Mouse (Mus musculus): ENCODE results near the gene Pts.

Gene Pts

DNA sequence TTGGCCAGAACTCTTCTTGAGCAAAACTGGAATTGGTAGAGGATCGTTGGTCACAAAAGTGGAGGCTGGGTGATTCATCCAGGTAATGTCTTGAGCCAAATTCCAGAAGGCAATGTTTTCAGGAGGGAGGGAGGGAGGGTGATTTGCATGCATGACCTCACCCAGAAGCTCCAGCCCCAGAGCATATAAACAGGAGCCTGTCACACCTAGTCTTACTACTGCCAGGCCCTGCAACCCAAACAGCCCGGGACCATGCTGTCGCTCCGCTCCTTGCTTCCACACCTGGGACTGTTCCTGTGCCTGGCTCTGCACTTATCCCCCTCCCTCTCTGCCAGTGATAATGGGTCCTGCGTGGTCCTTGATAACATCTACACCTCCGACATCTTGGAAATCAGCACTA, 34.2 kb downstream of the Pts start, which contains the start of gene Plet1:
Gene Plet1, plus strand, starts transcription at position 215 of the 400 bp plus-strand sequence.
- TF ChIP-seq CTCF (conservative IDR thresholded peaks at IDR 0.05; ENCODE audit: low read length) (no peak), NANOG (IDR thresholded peaks at IDR 0.05; ENCODE audit: borderline replicate concordance, low read length) (no peak), POU5F1 (IDR thresholded peaks at IDR 0.05; ENCODE audit: borderline replicate concordance, low read length) (no peak)
- Histone ChIP-seq H3K27me3 (ENCODE audit: insufficient read depth, low read length) (no peaks in the 10 kb centered on the region), H3K4me1 (replicated peaks; ENCODE audit: low read depth, low read length) (peaks cover 57% of the 10 kb centered on the region), H3K9me3 (ENCODE audit: low read length) (no peaks in the 10 kb centered on the region), H3K4me3 (replicated peaks; ENCODE audit: low read length) (peak within 1 kb of the TSS; percentile 53), H3K36me3 (ENCODE audit: insufficient read depth, low read length) (0 out of 2 replicates have a peak, but pooled peaks cover 5% of the 10 kb centered on the region)

DNA sequence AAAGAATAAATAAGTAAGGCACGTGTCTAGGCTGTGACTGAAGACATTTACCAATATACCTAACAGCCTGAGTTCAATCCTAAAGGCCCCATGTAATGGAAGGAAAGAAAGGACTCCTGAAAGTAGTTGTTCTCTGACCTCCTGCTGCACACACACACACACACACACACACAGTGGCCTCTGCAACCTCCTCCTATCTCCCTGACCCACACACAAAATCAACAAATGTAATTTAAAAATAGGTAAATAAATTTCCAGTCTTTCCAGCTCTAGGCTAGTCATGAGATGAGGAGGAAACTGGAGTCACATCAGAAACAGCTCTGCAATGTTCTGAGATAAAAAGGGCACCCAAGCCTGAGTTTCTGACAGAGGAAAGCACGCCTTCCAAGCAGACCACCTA, 34.7 kb downstream of the Pts start:
- TF ChIP-seq NANOG (IDR thresholded peaks at IDR 0.05; ENCODE audit: borderline replicate concordance, low read length) (no peak), CTCF (conservative IDR thresholded peaks at IDR 0.05; ENCODE audit: low read length) (no peak), POU5F1 (IDR thresholded peaks at IDR 0.05; ENCODE audit: borderline replicate concordance, low read length) (no peak)

DNA sequence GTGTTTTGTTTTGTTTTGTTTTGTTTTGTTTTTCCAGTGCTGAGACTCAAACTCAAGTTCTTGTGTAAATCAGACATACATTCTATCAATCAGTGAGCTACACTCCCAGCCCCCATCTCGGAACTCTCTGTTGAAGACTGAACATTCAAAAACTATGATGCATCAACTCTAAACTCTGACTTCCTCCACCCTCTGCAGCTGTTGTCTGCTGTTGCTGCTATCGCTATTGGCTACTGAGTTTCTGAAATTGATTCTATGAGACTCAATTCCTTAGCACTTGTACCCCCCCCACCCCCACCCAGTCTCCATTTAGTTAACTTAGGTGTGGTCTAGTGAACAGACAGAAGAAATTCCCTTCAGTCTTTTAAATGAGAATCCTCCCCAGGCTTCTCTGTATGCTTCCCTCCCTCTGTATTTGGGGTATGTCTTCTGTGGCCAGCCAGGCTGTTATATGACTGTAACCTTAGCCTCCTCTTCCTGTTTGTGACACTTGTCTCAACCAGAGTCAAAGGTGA, 36.9 kb downstream of the Pts start:
- Histone ChIP-seq H3K9me3 (ENCODE audit: low read length) (no peaks in the 10 kb centered on the region), H3K36me3 (ENCODE audit: insufficient read depth, low read length) (no peaks in the 10 kb centered on the region), H3K4me1 (replicated peaks; ENCODE audit: low read depth, low read length) (peaks cover 51% of the 10 kb centered on the region), H3K4me3 (replicated peaks; ENCODE audit: low read length) (no peak overlapping the region), H3K27me3 (ENCODE audit: insufficient read depth, low read length) (no peaks in the 10 kb centered on the region)
- TF ChIP-seq NANOG (IDR thresholded peaks at IDR 0.05; ENCODE audit: borderline replicate concordance, low read length) (no peak), POU5F1 (IDR thresholded peaks at IDR 0.05; ENCODE audit: borderline replicate concordance, low read length) (no peak), CTCF (conservative IDR thresholded peaks at IDR 0.05; ENCODE audit: low read length) (no peak)

More for the DNA sequence above, 34.7 kb downstream of the Pts start:
- Histone ChIP-seq H3K36me3 (ENCODE audit: insufficient read depth, low read length) (no peaks in the 10 kb centered on the region), H3K27me3 (ENCODE audit: insufficient read depth, low read length) (no peaks in the 10 kb centered on the region), H3K4me3 (replicated peaks; ENCODE audit: low read length) (no peak overlapping the region), H3K9me3 (ENCODE audit: low read length) (no peaks in the 10 kb centered on the region), H3K4me1 (replicated peaks; ENCODE audit: low read depth, low read length) (peaks cover 57% of the 10 kb centered on the region)

DNA sequence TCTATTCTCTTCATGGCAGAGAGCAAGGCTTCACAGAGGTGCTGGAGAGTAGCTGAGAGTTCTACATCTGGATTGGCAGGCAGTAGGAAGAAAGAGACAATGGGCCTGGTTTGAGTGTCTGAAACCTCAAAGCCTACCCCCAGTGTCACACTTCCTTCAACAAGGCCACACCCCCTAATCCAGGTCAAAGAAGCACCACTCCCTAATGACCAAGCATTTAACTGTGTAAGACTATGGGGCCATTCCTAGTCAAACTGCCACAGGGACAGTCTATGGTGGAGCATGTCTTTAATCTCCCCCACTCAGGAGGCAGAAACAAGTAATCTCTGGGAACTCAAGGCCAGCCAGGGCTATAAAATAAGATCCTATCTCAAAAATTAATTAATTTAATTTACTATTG, 37.7 kb downstream of the Pts start:
- Histone ChIP-seq H3K4me3 (replicated peaks; ENCODE audit: low read length) (no peak overlapping the region), H3K9me3 (ENCODE audit: low read length) (no peaks in the 10 kb centered on the region), H3K36me3 (ENCODE audit: insufficient read depth, low read length) (no peaks in the 10 kb centered on the region), H3K4me1 (replicated peaks; ENCODE audit: low read depth, low read length) (peaks cover 45% of the 10 kb centered on the region), H3K27me3 (ENCODE audit: insufficient read depth, low read length) (no peaks in the 10 kb centered on the region)
- TF ChIP-seq NANOG (IDR thresholded peaks at IDR 0.05; ENCODE audit: borderline replicate concordance, low read length) (no peak), POU5F1 (IDR thresholded peaks at IDR 0.05; ENCODE audit: borderline replicate concordance, low read length) (no peak), CTCF (conservative IDR thresholded peaks at IDR 0.05; ENCODE audit: low read length) (no peak)

DNA sequence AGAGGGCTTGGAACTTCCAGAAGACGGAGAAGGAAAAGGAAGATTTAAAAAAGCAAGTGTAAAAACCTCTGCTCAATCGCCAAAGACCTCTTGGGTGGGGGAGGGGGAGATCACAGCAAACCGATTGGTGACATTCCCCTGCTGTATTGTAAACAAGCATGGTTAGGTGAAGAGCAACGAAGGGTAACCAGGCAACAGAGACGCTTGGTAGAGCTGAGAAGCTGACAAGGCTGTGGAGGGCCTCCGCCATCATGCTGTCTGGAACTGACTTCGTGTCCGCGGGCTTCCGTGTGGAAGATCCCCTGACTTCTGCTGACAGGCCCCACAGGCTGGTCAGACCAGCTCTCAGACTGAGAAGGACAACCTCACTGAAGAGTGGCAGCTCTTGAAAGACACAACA, 43.0 kb downstream of the Pts start:
- H3K27me3 ChIP-seq (ENCODE audit: insufficient read depth, low read length), result peaks cover 24% of the 10 kb centered on the region; the same call in 1 of the 2 replicates
- peaks cover 9% of the 10 kb centered on the region for H3K4me1 ChIP-seq (replicated peaks; ENCODE audit: low read depth, low read length)
- TF ChIP-seq NANOG (IDR thresholded peaks at IDR 0.05; ENCODE audit: borderline replicate concordance, low read length) (no peak), POU5F1 (IDR thresholded peaks at IDR 0.05; ENCODE audit: borderline replicate concordance, low read length) (no peak), CTCF (conservative IDR thresholded peaks at IDR 0.05; ENCODE audit: low read length) (no peak)
- no peaks in the 10 kb centered on the region for H3K9me3 ChIP-seq (ENCODE audit: low read length)
- no peaks in the 10 kb centered on the region for H3K36me3 ChIP-seq (ENCODE audit: insufficient read depth, low read length)
- H3K4me3 ChIP-seq (replicated peaks; ENCODE audit: low read length), result peak overlapping the region; percentile 37; the same call in 1 of the 2 replicates

DNA sequence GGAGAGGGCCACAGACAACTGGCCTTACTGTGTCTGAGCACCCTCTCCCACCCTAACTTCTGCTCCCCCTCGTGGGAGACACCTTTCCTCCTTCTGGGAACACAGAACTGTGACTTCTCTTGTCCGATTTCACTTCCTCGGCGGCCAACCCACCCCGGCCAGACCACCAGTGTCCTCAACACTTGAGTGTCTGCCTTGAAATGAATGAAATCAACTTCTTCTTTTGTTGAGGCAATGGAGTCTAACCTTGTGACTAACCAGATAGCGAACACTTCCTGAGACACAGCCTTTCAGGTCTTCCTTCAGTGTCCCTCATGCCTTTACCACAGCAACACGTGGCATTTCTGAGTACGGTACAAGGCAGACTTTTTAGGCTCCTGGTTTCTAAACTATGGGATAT, 45.8 kb downstream of the Pts start:
- Histone ChIP-seq H3K36me3 (ENCODE audit: insufficient read depth, low read length) (no peaks in the 10 kb centered on the region), H3K4me1 (replicated peaks; ENCODE audit: low read depth, low read length) (peaks cover 23% of the 10 kb centered on the region), H3K27me3 (ENCODE audit: insufficient read depth, low read length) (peaks cover 42% of the 10 kb centered on the region), H3K4me3 (replicated peaks; ENCODE audit: low read length) (no peak overlapping the region), H3K9me3 (ENCODE audit: low read length) (no peaks in the 10 kb centered on the region)
- TF ChIP-seq NANOG (IDR thresholded peaks at IDR 0.05; ENCODE audit: borderline replicate concordance, low read length) (no peak), CTCF (conservative IDR thresholded peaks at IDR 0.05; ENCODE audit: low read length) (no peak)

DNA sequence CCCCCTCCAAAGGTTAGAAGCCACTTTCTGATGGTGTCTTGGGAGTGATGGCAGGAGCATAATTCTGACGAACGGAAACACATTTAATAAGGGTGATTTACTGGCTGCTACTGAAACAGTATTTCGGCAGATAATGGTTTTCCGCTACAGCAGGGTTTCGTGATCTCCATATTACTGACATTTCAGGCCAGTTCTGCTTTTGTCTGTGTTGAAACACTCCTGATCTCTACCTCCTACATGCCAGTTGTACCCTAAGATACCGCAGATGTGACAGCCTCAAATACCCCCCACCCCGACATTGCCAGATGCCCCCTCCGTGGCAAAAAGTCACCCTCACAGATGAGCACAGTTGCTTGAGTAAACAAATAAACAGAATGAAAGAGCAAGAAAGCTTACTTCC, 49.0 kb downstream of the Pts start:
- Histone ChIP-seq H3K4me1 (replicated peaks; ENCODE audit: low read depth, low read length) (peaks cover 24% of the 10 kb centered on the region), H3K4me3 (replicated peaks; ENCODE audit: low read length) (no peak overlapping the region)
- TF ChIP-seq CTCF (conservative IDR thresholded peaks at IDR 0.05; ENCODE audit: low read length) (no peak), POU5F1 (IDR thresholded peaks at IDR 0.05; ENCODE audit: borderline replicate concordance, low read length) (no peak), NANOG (IDR thresholded peaks at IDR 0.05; ENCODE audit: borderline replicate concordance, low read length) (no peak)

DNA sequence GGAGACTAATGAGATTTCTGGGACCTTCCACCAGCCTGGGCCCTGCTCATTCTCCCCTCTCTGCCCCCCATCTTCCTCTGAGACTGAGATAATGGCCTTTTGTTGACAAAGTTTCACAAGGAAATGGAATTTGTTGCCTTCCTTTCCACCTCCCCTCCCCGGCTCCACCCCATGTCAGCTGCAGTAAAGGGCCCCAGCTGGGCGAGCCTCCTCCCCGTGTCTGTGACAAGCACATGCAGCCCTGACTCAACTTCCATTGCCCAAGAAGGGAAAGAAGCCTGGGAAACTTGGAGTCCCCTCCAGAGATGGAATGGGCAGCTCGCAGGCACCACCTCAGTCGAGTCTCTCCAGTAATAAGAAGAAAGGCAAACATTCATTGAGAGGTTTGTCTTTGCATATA, 49.7 kb downstream of the Pts start:
- Histone ChIP-seq H3K36me3 (ENCODE audit: insufficient read depth, low read length) (no peaks in the 10 kb centered on the region), H3K4me3 (replicated peaks; ENCODE audit: low read length) (no peak overlapping the region), H3K27me3 (ENCODE audit: insufficient read depth, low read length) (peaks cover 65% of the 10 kb centered on the region), H3K9me3 (ENCODE audit: low read length) (no peaks in the 10 kb centered on the region), H3K4me1 (replicated peaks; ENCODE audit: low read depth, low read length) (peaks cover 24% of the 10 kb centered on the region)
- TF ChIP-seq NANOG (IDR thresholded peaks at IDR 0.05; ENCODE audit: borderline replicate concordance, low read length) (no peak), POU5F1 (IDR thresholded peaks at IDR 0.05; ENCODE audit: borderline replicate concordance, low read length) (no peak), CTCF (conservative IDR thresholded peaks at IDR 0.05; ENCODE audit: low read length) (no peak)

More for the DNA sequence above, 49.0 kb downstream of the Pts start:
- Histone ChIP-seq H3K36me3 (ENCODE audit: insufficient read depth, low read length) (no peaks in the 10 kb centered on the region), H3K9me3 (ENCODE audit: low read length) (no peaks in the 10 kb centered on the region), H3K27me3 (ENCODE audit: insufficient read depth, low read length) (peaks cover 72% of the 10 kb centered on the region)

DNA sequence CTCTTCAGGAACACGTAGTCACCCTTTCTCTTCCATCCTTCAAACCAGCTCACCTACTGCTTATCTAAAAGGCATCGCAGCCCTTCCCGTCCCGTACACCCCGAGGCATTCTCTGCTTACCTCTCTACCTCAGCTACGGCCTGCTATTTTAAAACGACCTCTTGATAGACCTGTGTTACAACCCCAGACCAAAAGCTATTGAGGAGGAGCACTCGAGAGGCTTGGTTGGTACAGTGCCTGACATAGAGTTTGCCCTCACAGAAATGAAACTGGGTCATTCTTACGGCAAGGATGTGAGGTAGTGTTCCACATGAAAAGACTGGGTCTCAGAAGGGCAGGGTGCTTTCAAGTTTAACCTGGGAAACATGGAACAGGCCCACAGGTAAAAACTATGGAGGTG, 51.3 kb downstream of the Pts start:
- Histone ChIP-seq H3K4me3 (replicated peaks; ENCODE audit: low read length) (no peak overlapping the region), H3K36me3 (ENCODE audit: insufficient read depth, low read length) (no peaks in the 10 kb centered on the region), H3K27me3 (ENCODE audit: insufficient read depth, low read length) (peaks cover 53% of the 10 kb centered on the region), H3K9me3 (ENCODE audit: low read length) (no peaks in the 10 kb centered on the region), H3K4me1 (replicated peaks; ENCODE audit: low read depth, low read length) (peaks cover 24% of the 10 kb centered on the region)
- no peak for TF ChIP-seq NANOG (IDR thresholded peaks at IDR 0.05; ENCODE audit: borderline replicate concordance, low read length)
- TF ChIP-seq POU5F1 (IDR thresholded peaks at IDR 0.05; ENCODE audit: borderline replicate concordance, low read length), result no peak
- TF ChIP-seq CTCF (conservative IDR thresholded peaks at IDR 0.05; ENCODE audit: low read length), result no peak
